Mouse (Mus musculus): ENCODE data around the gene Cbr4.

Gene Cbr4

DNA sequence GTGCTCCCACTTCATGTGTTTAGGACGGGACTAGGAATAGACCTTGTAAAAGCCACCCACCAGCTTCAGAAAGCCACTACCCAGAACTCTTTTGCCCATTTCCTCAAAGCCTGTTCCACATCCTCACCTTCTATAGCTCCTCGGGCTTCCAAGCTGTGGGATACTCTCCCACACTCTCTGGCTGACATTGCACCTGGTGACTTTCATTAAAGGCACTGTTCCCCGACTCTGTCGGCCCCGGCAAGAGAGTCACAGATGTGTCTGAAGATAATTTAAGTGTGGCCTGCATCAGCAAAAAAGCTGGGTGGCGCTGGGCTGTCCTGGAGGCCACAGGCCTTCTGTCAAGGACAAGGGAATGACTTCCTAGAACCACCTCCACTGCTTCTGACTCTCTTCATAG is 64.7 kb downstream of the Cbr4 start:
- DNase-seq, result peak; percentile 83

GRCm38 (mm10) chr8:61552755-61553402 is 65.3 kb downstream of the Cbr4 start:
- DNase-seq, result no peak

GRCm38 (mm10) chr8:61555343-61555742 is 67.8 kb downstream of the Cbr4 start:
- DNase-seq, result peak; percentile 84

DNA sequence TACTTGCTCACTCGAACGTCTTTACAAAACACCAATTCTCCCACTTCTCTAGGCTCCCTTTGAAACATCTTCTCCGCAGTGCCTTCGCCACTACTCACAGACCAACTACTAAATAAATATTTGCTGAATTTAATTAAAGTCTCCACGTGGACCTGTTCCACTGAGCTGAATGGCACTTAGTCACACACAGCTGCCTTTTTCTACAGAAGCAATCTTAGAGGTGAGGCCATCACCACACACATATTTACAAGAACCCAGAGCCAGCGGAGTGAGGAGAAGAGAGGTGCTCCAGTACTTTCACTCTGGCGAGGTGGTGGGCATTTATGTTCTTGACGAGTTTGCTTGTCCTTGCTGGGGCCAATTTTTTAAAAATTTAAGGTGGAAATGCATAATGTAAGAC is 68.7 kb downstream of the Cbr4 start:
- no peak for DNase-seq
